Mouse (Mus musculus) embryo, embryonic 10 days (tissue): ENCODE results near the gene Tshr.
"Not testable (repeated sequence)": the region's sequence is repeated elsewhere in the genome, so short reads cannot be mapped to it uniquely, and the experiment has no call there.

Source experiments
- DNase-seq: peaks from one replicate; pipeline ENCODE4 v3.0.0-alpha.2; 2015; ENCODE audit warnings: low spot score

Tshr gene

GRCm38 (mm10) chr12:91384281-91385017 is at the start of gene Tshr, which contains the start of gene Cep128:
Gene Tshr, plus strand, starts transcription at chr12:91384563.
Gene Cep128, minus strand, starts transcription at chr12:91384409.
- peak; percentile 97 for DNase-seq

GRCm38 (mm10) chr12:91338656-91339055 is 45.7 kb upstream of the Tshr start:
- not testable (repeated sequence) for DNase-seq

- DNase-seq = no peak
Observed at GRCm38 (mm10) chr12:91353783-91354182, 30.6 kb upstream of the Tshr start.

GRCm38 (mm10) chr12:91369173-91369572 is 15.2 kb upstream of the Tshr start:
- DNase-seq = no peak

- peak; percentile 43 for DNase-seq
Observed at GRCm38 (mm10) chr12:91383516-91384264, 673 bp upstream of the Tshr start.

- DNase-seq = peak; percentile 90
Observed at GRCm38 (mm10) chr12:91400232-91401048, 16.1 kb downstream of the Tshr start.

- no peak for DNase-seq
Observed at GRCm38 (mm10) chr12:91401049-91401352, 16.6 kb downstream of the Tshr start.

- DNase-seq = no peak
Observed at GRCm38 (mm10) chr12:91410306-91410705, 25.9 kb downstream of the Tshr start.

- DNase-seq = peak; percentile 58
Observed at GRCm38 (mm10) chr12:91412461-91413182, 28.3 kb downstream of the Tshr start.

- no peak for DNase-seq
Observed at GRCm38 (mm10) chr12:91415112-91415511, 30.7 kb downstream of the Tshr start.

GRCm38 (mm10) chr12:91416828-91417227 is 32.5 kb downstream of the Tshr start:
- DNase-seq = no peak

- DNase-seq = peak; percentile 48
Observed at GRCm38 (mm10) chr12:91418791-91419190, 34.4 kb downstream of the Tshr start.

GRCm38 (mm10) chr12:91421272-91421671 is 36.9 kb downstream of the Tshr start:
- no peak for DNase-seq

GRCm38 (mm10) chr12:91423125-91423820 is 38.9 kb downstream of the Tshr start:
- DNase-seq = peak; percentile 36

GRCm38 (mm10) chr12:91426499-91426898 is 42.1 kb downstream of the Tshr start:
- DNase-seq = peak; percentile 18

- no peak for DNase-seq
Observed at GRCm38 (mm10) chr12:91427129-91427528, 42.8 kb downstream of the Tshr start.

- no peak for DNase-seq
Observed at GRCm38 (mm10) chr12:91482195-91482733, 97.9 kb downstream of the Tshr start.

GRCm38 (mm10) chr12:91486342-91486741 is 102.0 kb downstream of the Tshr start:
- no peak for DNase-seq

- DNase-seq = no peak
Observed at GRCm38 (mm10) chr12:91488406-91488805, 104.0 kb downstream of the Tshr start.

- DNase-seq = no peak
Observed at GRCm38 (mm10) chr12:91495497-91496225, 111.3 kb downstream of the Tshr start.
